Mouse (Mus musculus) bone marrow, adult 2 months (tissue): Measurements from ENCODE around the gene Cnst. TPM values are rescaled to one million over a fixed set of nuclear protein-coding genes. Genes with fewer than 3 reads are reported as not detected.
A peak's percentile ranks its signal among the peaks of the same experiment; 100 is the strongest.

Source experiments
- H3K27ac ChIP-seq: fragments of 200-500 bp; 2 replicates; pipeline ENCODE4 v1.5.1; 2012; ENCODE audit warnings: low read depth, mild to moderate bottlenecking, control low read depth, inconsistent platforms, low read length; ENCODE audit not compliant: control insufficient read depth, poor library complexity, insufficient read depth
- H3K4me1 ChIP-seq: fragments of 200-500 bp; 2 replicates; pipeline ENCODE4 v1.6.1; 2011; ENCODE audit warnings: low read length; ENCODE audit not compliant: control insufficient read depth, insufficient read depth
- H3K4me3 ChIP-seq: fragments of 200-500 bp; replicated peaks from 2 replicates; pipeline ENCODE3; 2011; ENCODE audit warnings: mild to moderate bottlenecking, low read depth, low read length, control low read depth; ENCODE audit not compliant: control insufficient read depth
- CTCF ChIP-seq: fragments of 200-500 bp; IDR thresholded peaks from 2 replicates; pipeline ENCODE4 v1.5.1; 2011; ENCODE audit warnings: low read length, control low read depth; ENCODE audit not compliant: control insufficient read depth, insufficient read depth
- POLR2A ChIP-seq: fragments of 200-500 bp; IDR thresholded peaks from 2 replicates; pipeline ENCODE4 v1.6.1; 2011; ENCODE audit warnings: low read depth, mild to moderate bottlenecking, control low read depth, low read length, borderline replicate concordance; ENCODE audit not compliant: control insufficient read depth
- WGBS: fragments of 180-500 bp; shearing (Covaris S2); methylation state at CpG from one replicate; pipeline ENCODE4 v1.1.7; 2018; 5-methylcytosine and 5-hydroxymethylcytosine counted together
- polyA plus RNA-seq: library from polyadenylated mRNA; stranded (reverse); fragments of >200 nt; gene quantifications from 2 replicates; pipeline ENCODE4 v1.2.4, GENCODE M21; 2011; ENCODE audit warnings: low replicate concordance; ENCODE audit not compliant: missing spikeins, insufficient read depth, insufficient read length

Gene Cnst
- polyA plus RNA-seq, 1 experiment, result 25.1 TPM

DNA sequence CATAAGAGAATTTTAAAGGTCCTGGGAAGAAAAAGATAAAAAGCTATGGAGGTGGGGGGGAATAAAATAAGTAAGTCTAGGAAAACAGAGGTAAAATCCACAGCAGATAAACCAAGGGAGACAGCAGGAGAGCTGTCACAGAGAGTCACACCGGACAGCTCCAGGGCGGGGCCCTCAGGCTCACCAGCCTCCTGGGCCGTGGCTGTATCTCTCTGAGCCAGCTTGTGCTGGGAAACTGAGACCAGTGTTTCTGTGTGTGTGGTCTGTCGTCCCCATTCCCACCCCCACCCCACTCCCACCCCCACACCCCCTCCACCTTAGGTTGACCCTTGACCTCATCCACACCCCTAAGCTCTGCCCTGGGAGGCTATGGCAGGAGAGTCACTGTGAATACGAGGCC is 65.0 kb downstream of the Cnst start:
- Histone ChIP-seq H3K4me1 (no peaks in the 10 kb centered on the region; the same call in 1 of the 2 replicates), H3K27ac (no peak overlapping the region), H3K4me3 (no peak overlapping the region)
- TF ChIP-seq POLR2A (no peak), CTCF (no peak)
- WGBS, result 60% methylated on average over 5 of the region's 5 CpGs

DNA sequence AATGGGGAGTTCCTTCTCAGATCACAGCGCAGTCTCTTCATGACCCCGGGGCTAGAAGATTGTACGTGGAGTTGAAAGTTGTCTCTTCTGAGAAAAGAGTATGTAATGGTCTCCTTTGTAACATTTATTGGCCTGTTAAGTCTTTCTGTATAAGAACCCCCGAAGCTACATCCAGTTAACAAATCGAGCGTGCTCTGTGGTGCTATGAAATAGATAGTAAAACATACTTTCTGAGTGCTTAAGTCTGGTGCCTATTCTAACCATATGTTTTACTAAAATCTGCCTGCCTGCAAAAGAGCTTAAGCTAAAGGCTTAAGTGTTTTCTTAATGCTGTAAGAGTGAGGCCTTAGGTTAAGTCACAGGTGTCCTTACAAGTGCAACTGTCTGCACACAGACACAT is 66.2 kb downstream of the Cnst start:
- WGBS, result 92% methylated on average over 6 of the region's 6 CpGs
- TF ChIP-seq POLR2A (no peak), CTCF (no peak)
- no peak overlapping the region for H3K4me3 ChIP-seq
- H3K4me1 ChIP-seq, result no peaks in the 10 kb centered on the region
- no peak overlapping the region for H3K27ac ChIP-seq

GRCm38 (mm10) chr1:179612986-179613505 is 66.9 kb downstream of the Cnst start:
- Histone ChIP-seq H3K4me3 (no peak overlapping the region), H3K4me1 (no peaks in the 10 kb centered on the region), H3K27ac (no peak overlapping the region)
- WGBS, result 85% methylated on average over 9 of the region's 9 CpGs
- TF ChIP-seq CTCF, result no peak
- no peak for TF ChIP-seq POLR2A

- H3K4me1 ChIP-seq, result no peaks in the 10 kb centered on the region
- H3K27ac ChIP-seq, result no peak overlapping the region
- TF ChIP-seq POLR2A (no peak), CTCF (no peak)
- H3K4me3 ChIP-seq, result no peak overlapping the region
- 90% methylated on average over 7 of the region's 7 CpGs for WGBS
Measured at GRCm38 (mm10) chr1:179617426-179617825, 71.3 kb downstream of the Cnst start.

- no peaks in the 10 kb centered on the region for H3K4me1 ChIP-seq
- TF ChIP-seq CTCF (no peak), POLR2A (no peak)
- no peak overlapping the region for H3K4me3 ChIP-seq
- 92% methylated on average over 12 of the region's 12 CpGs for WGBS
- H3K27ac ChIP-seq, result no peak overlapping the region
Measured at GRCm38 (mm10) chr1:179622665-179623064, 76.5 kb downstream of the Cnst start.

DNA sequence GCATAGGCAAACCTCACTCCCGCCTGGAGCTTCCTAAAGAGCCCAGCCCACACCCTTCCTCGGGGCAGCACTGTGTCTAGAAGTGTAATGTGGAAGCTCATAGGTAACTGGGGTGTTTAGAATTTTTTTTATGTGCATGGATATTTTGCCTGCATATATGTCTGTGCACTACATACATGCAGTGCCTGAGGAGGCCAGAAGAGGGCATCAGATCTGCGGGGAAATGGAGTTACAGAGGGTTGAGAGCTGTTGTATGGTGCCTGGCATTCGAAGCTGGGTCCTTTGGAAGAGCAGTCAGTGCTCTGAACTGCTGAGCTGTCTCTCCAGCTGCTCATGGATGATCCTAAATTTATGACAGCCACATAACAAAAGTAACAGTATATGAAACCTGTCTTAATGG is 77.5 kb downstream of the Cnst start:
- 49% methylated on average over 4 of the region's 4 CpGs for WGBS
- H3K4me3 ChIP-seq, result no peak overlapping the region

DNA sequence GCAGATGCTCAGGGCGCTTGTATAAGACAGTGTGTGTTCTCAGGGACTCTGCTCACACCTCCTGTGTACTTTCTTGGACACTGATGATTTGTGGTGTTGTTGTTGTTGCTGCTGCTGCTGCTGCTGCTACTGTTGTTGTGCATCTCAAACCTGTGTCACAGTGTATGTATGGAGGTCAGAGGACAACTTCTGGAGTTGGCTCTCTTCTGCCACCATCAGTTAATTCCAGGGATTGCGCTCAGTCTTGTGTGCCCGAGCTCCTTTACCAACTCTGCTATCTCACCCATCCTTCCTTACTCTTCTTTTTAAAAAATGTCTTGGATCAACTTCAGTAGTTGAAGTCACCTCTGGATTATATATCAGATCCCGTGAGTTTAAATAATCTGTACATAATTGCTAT is 78.2 kb downstream of the Cnst start:
- 68% methylated on average over 4 of the region's 4 CpGs for WGBS
- no peak overlapping the region for H3K27ac ChIP-seq
- no peak overlapping the region for H3K4me3 ChIP-seq
- TF ChIP-seq CTCF, result peak; percentile 57
- TF ChIP-seq POLR2A, result no peak
- no peaks in the 10 kb centered on the region for H3K4me1 ChIP-seq

More for the DNA sequence above, 77.5 kb downstream of the Cnst start:
- Histone ChIP-seq H3K4me1 (no peaks in the 10 kb centered on the region), H3K27ac (no peak overlapping the region)
- TF ChIP-seq POLR2A (no peak), CTCF (peak; percentile 55)

GRCm38 (mm10) chr1:179627855-179628254 is 81.7 kb downstream of the Cnst start:
- Histone ChIP-seq H3K27ac (no peak overlapping the region), H3K4me1 (no peaks in the 10 kb centered on the region), H3K4me3 (no peak overlapping the region)
- TF ChIP-seq POLR2A (no peak), CTCF (no peak)
- WGBS, result 85% methylated on average over 4 of the region's 4 CpGs

GRCm38 (mm10) chr1:179628438-179629106 is 82.4 kb downstream of the Cnst start:
- WGBS, result 47% methylated on average over 8 of the region's 8 CpGs
- H3K27ac ChIP-seq, result no peak overlapping the region
- no peak overlapping the region for H3K4me3 ChIP-seq
- H3K4me1 ChIP-seq, result no peaks in the 10 kb centered on the region
- TF ChIP-seq POLR2A, result no peak
- TF ChIP-seq CTCF, result no peak
